Mouse (Mus musculus) kidney, adult 2 months (tissue): ENCODE measurements at regions not wholly inside any gene's neighbourhood (a gene's known extent, or its start where the extent isn't known, plus 50 kb on each side); places are given as distances from the start of the nearest gene placed in this dataset.

Experiments used
- CTCF ChIP-seq: fragments of 200-500 bp; conservative IDR thresholded peaks from 2 replicates; pipeline ENCODE4 v1.5.1; 2011; ENCODE audit warnings: low read depth, mild to moderate bottlenecking, control low read depth, low read length, moderate library complexity, mixed read lengths; ENCODE audit not compliant: insufficient read depth, insufficient read length
- POLR2A ChIP-seq: fragments of 200-500 bp; IDR thresholded peaks from one replicate; pipeline ENCODE4 v1.6.1; 2011; ENCODE audit warnings: low read depth, low read length, control low read depth

GRCm38 (mm10) chr16:47788515-47788914 lies 495.0 kb upstream of the Dppa4 start:
- TF ChIP-seq CTCF, result no peak
- TF ChIP-seq POLR2A, result no peak
